Mouse (Mus musculus) neural tube, embryonic 14.5 days (tissue): ENCODE data around the gene Dupd1. TPM values are rescaled to one million over a fixed set of nuclear protein-coding genes. Genes with fewer than 3 reads are reported as not detected.

ENCODE experiments used
- ATAC-seq: fragments of 200-750 bp; cut with Nextera tagmentation; 2 replicates; pipeline ENCODE4 v1.8.0; 2017; ENCODE audit warnings: low read depth, mild to moderate bottlenecking, moderate TSS enrichment, moderate library complexity
- H3K27ac ChIP-seq: fragments of 300-500 bp; sonication (generic); 2 replicates; pipeline ENCODE4 v1.5.1; 2014; ENCODE audit warnings: low read depth, mild to moderate bottlenecking, control low read depth, low read length, moderate library complexity, mixed read lengths
- H3K27me3 ChIP-seq: fragments of 300-500 bp; sonication (generic); 2 replicates; pipeline ENCODE4 v1.6.1; 2014; ENCODE audit warnings: low read length; ENCODE audit not compliant: control insufficient read depth, insufficient read depth
- H3K36me3 ChIP-seq: fragments of 300-500 bp; sonication (generic); 2 replicates; pipeline ENCODE4 v1.6.1; 2014; ENCODE audit warnings: low read length, mixed read lengths; ENCODE audit not compliant: control insufficient read depth, insufficient read depth
- H3K4me1 ChIP-seq: fragments of 300-500 bp; sonication (generic); 2 replicates; pipeline ENCODE4 v1.6.1; 2014; ENCODE audit warnings: low read length; ENCODE audit not compliant: control insufficient read depth, insufficient read depth
- H3K4me2 ChIP-seq: fragments of 300-500 bp; sonication (generic); 2 replicates; pipeline ENCODE4 v1.6.1; 2014; ENCODE audit warnings: mild to moderate bottlenecking, low read depth, low read length, control low read depth
- H3K4me3 ChIP-seq: fragments of 300-500 bp; sonication (generic); 2 replicates; pipeline ENCODE4 v1.5.1; 2014; ENCODE audit warnings: low read depth, low read length, control low read depth, mixed read lengths
- H3K9ac ChIP-seq: fragments of 300-500 bp; sonication (generic); replicated peaks from 2 replicates; pipeline ENCODE4 v1.6.1; 2014; ENCODE audit warnings: low read depth, mild to moderate bottlenecking, control low read depth, low read length, mixed read lengths
- H3K9me3 ChIP-seq: fragments of 300-500 bp; sonication (generic); 2 replicates; pipeline ENCODE4 v1.6.1; 2016; ENCODE audit warnings: low read length; ENCODE audit not compliant: control insufficient read depth
- WGBS: fragments of 180-500 bp; shearing (Covaris S2); extraction: QIAGEN DNeasy Blood & Tissue Kit; methylation state at CpG from one replicate; pipeline ENCODE4 v1.1.7; 2014; 5-methylcytosine and 5-hydroxymethylcytosine counted together
- polyA plus RNA-seq: library from polyadenylated mRNA; unstranded; fragments of >200 nt; fragmentation: Nextera tagmentation; extraction: Ambion mirVana; gene quantifications from 2 replicates; pipeline ENCODE4 v1.2.1, GENCODE M21; 2014

Gene Dupd1
- polyA plus RNA-seq, 1 experiment from 2014 or later = 0.17 TPM

GRCm38 (mm10) chr14:21706759-21707571, 7.4 kb downstream of the Dupd1 start:
- Histone ChIP-seq H3K27me3 (no peaks in the 10 kb centered on the region), H3K4me2 (no peak overlapping the region), H3K27ac (peak overlapping the region; percentile 16), H3K9me3 (no peaks in the 10 kb centered on the region), H3K36me3 (no peaks in the 10 kb centered on the region), H3K4me1 (no peaks in the 10 kb centered on the region), H3K4me3 (no peak overlapping the region), H3K9ac (no peak overlapping the region)
- 0 out of 2 replicates have a peak, but pooled peaks have one; percentile 17 for ATAC-seq
- 56% methylated on average over 12 of the region's 12 CpGs for WGBS

- no peak for ATAC-seq
- WGBS = 90% methylated on average over 2 of the region's 2 CpGs
Measured at GRCm38 (mm10) chr14:21705462-21705861, 8.9 kb downstream of the Dupd1 start.

GRCm38 (mm10) chr14:21703255-21703654, 11.1 kb downstream of the Dupd1 start:
- WGBS = 83% methylated on average over 5 of the region's 5 CpGs
- Histone ChIP-seq H3K36me3 (no peaks in the 10 kb centered on the region), H3K27ac (no peak overlapping the region), H3K9me3 (no peaks in the 10 kb centered on the region), H3K4me2 (no peak overlapping the region), H3K4me1 (no peaks in the 10 kb centered on the region), H3K9ac (no peak overlapping the region), H3K27me3 (no peaks in the 10 kb centered on the region), H3K4me3 (no peak overlapping the region)
- no peak for ATAC-seq

More at GRCm38 (mm10) chr14:21705462-21705861, 8.9 kb downstream of the Dupd1 start:
- Histone ChIP-seq H3K27ac (no peak overlapping the region), H3K9me3 (no peaks in the 10 kb centered on the region), H3K4me3 (no peak overlapping the region), H3K4me1 (no peaks in the 10 kb centered on the region), H3K27me3 (no peaks in the 10 kb centered on the region), H3K9ac (no peak overlapping the region), H3K4me2 (no peak overlapping the region), H3K36me3 (no peaks in the 10 kb centered on the region)

- no peaks in the 10 kb centered on the region for H3K4me1 ChIP-seq
- H3K9me3 ChIP-seq = no peaks in the 10 kb centered on the region
- H3K4me2 ChIP-seq = no peak overlapping the region
- H3K4me3 ChIP-seq = no peak overlapping the region
- WGBS = 92% methylated on average over 8 of the region's 8 CpGs
- no peak overlapping the region for H3K27ac ChIP-seq
- H3K27me3 ChIP-seq = no peaks in the 10 kb centered on the region
- no peak overlapping the region for H3K9ac ChIP-seq
- no peaks in the 10 kb centered on the region for H3K36me3 ChIP-seq
- ATAC-seq = no peak
Measured at GRCm38 (mm10) chr14:21702691-21703090, 11.7 kb downstream of the Dupd1 start.

- Histone ChIP-seq H3K27ac (no peak overlapping the region), H3K36me3 (no peaks in the 10 kb centered on the region), H3K27me3 (no peaks in the 10 kb centered on the region), H3K9me3 (no peaks in the 10 kb centered on the region), H3K4me1 (no peaks in the 10 kb centered on the region), H3K4me3 (no peak overlapping the region), H3K9ac (no peak overlapping the region), H3K4me2 (no peak overlapping the region)
- ATAC-seq = no peak
- WGBS = 79% methylated on average over 7 of the region's 7 CpGs
Measured at GRCm38 (mm10) chr14:21696186-21696830, 18.1 kb downstream of the Dupd1 start.

GRCm38 (mm10) chr14:21695020-21695419, 19.4 kb downstream of the Dupd1 start:
- WGBS = 79% methylated on average over 6 of the region's 6 CpGs
- no peak overlapping the region for H3K4me3 ChIP-seq
- H3K4me1 ChIP-seq = no peaks in the 10 kb centered on the region
- H3K9me3 ChIP-seq = no peaks in the 10 kb centered on the region
- H3K4me2 ChIP-seq = no peak overlapping the region
- no peak for ATAC-seq
- no peak overlapping the region for H3K9ac ChIP-seq
- no peaks in the 10 kb centered on the region for H3K27me3 ChIP-seq
- no peaks in the 10 kb centered on the region for H3K36me3 ChIP-seq
- H3K27ac ChIP-seq = no peak overlapping the region

GRCm38 (mm10) chr14:21691070-21691469, 23.3 kb downstream of the Dupd1 start:
- H3K4me1 ChIP-seq = no peaks in the 10 kb centered on the region
- no peak overlapping the region for H3K4me2 ChIP-seq
- 89% methylated on average over 3 of the region's 3 CpGs for WGBS
- no peaks in the 10 kb centered on the region for H3K9me3 ChIP-seq
- H3K36me3 ChIP-seq = no peaks in the 10 kb centered on the region
- H3K27me3 ChIP-seq = no peaks in the 10 kb centered on the region
- H3K27ac ChIP-seq = no peak overlapping the region
- H3K9ac ChIP-seq = no peak overlapping the region
- no peak for ATAC-seq
- H3K4me3 ChIP-seq = no peak overlapping the region

- Histone ChIP-seq H3K27me3 (no peaks in the 10 kb centered on the region), H3K36me3 (no peaks in the 10 kb centered on the region), H3K9me3 (no peaks in the 10 kb centered on the region), H3K4me2 (peak overlapping the region; percentile 48), H3K4me1 (peaks cover 5% of the 10 kb centered on the region; the same call in 1 of the 2 replicates), H3K9ac (no peak overlapping the region), H3K27ac (no peak overlapping the region), H3K4me3 (peak overlapping the region; percentile 20)
- 10% methylated on average over 49 of the region's 49 CpGs for WGBS
- ATAC-seq = no peak
Measured at GRCm38 (mm10) chr14:21686376-21687279, 27.7 kb downstream of the Dupd1 start.
